Mouse (Mus musculus): Measurements from ENCODE around the gene Plin4.

The Plin4 gene

GRCm38 (mm10) chr17:56055945-56056678 lies 53.5 kb downstream of the Plin4 start:
- no peak for DNase-seq

GRCm38 (mm10) chr17:56054938-56055337 lies 54.7 kb downstream of the Plin4 start:
- DNase-seq, result no peak

- DNase-seq, result no peak
These were observed 58.2 kb downstream of the Plin4 start for GRCm38 (mm10) chr17:56051369-56051768.

Data from heart, adult 11 months (tissue).